Mouse (Mus musculus) hindbrain, embryonic 13.5 days (tissue): ENCODE data around the gene Patz1. TPM values are rescaled to one million over a fixed set of nuclear protein-coding genes. Genes with fewer than 3 reads are reported as not detected.

Experiments used
- ATAC-seq: fragments of 200-750 bp; cut with Nextera tagmentation; 2 replicates; pipeline ENCODE4 v1.8.0; 2017; ENCODE audit warnings: moderate TSS enrichment; ENCODE audit not compliant: low FRiP score
- H3K27ac ChIP-seq: fragments of 300-500 bp; sonication (generic); 2 replicates; pipeline ENCODE4 v1.5.1; 2015; ENCODE audit warnings: inconsistent platforms, mild to moderate bottlenecking, moderate library complexity
- H3K27me3 ChIP-seq: fragments of 300-500 bp; sonication (generic); 2 replicates; pipeline ENCODE4 v1.6.1; 2015; ENCODE audit warnings: mild to moderate bottlenecking, inconsistent platforms
- H3K36me3 ChIP-seq: fragments of 300-500 bp; sonication (generic); 2 replicates; pipeline ENCODE4 v1.6.1; 2015; ENCODE audit warnings: mild to moderate bottlenecking, inconsistent platforms
- H3K4me1 ChIP-seq: fragments of 300-500 bp; sonication (generic); replicated peaks from 2 replicates; pipeline ENCODE4 v1.6.1; 2015; ENCODE audit warnings: inconsistent platforms
- H3K4me2 ChIP-seq: fragments of 300-500 bp; sonication (generic); 2 replicates; pipeline ENCODE4 v1.6.1; 2015; ENCODE audit warnings: inconsistent platforms, mild to moderate bottlenecking, moderate library complexity
- H3K4me3 ChIP-seq: fragments of 300-500 bp; sonication (generic); 2 replicates; pipeline ENCODE4 v1.5.1; 2015; ENCODE audit warnings: mild to moderate bottlenecking, inconsistent platforms
- H3K9ac ChIP-seq: fragments of 300-500 bp; sonication (generic); 2 replicates; pipeline ENCODE4 v1.6.1; 2015; ENCODE audit warnings: mild to moderate bottlenecking, inconsistent platforms
- H3K9me3 ChIP-seq: fragments of 300-500 bp; sonication (generic); 2 replicates; pipeline ENCODE4 v1.6.1; 2016; ENCODE audit warnings: inconsistent platforms
- WGBS: fragments of 180-500 bp; shearing (Covaris S2); methylation state at CpG from one replicate; pipeline ENCODE4 v1.1.7; 2015; 5-methylcytosine and 5-hydroxymethylcytosine counted together
- polyA plus RNA-seq: library from polyadenylated mRNA; unstranded; fragments of >200 nt; fragmentation: Nextera tagmentation; extraction: Ambion mirVana; gene quantifications from 2 replicates; pipeline ENCODE4 v1.2.1, GENCODE M21; 2015

Gene Patz1
- polyA plus RNA-seq, result 69.6 TPM in 2 replicates

DNA sequence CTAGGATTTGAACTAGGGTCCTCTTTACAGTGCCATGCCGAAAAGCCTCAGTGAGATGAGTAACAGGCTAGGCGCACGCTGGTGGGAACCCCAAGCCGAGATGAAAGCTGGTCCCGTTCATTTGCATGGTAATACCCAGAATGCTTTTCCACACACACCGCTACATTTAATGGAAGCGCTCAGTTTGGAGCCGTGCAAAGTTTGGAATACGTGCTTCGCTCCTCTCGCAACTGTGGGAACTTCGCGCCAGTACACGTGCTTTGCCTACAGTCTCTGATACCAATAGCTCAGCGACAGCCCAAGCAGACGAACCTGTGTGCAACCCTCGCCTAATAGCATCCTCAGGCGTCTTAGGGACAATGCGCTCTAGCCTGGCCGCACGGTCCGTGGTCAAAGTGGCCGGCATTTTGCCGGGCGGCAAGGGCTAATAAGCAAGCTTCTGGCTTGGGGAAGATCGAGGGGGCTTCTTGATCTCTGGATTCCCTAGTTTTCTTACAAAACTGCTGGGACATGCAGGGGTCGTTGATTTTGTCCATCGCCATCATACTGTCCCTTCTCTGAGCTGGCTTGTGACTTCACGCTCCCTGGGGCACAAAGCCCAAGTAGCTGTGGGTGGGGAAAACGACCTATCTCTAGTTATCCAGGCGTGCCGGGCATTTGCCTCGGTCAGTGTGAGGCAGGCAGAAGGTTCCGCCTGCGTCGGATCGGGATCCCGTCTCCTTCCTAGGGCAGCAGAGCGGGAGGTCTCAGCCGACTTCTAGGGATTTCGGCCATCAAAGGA lies at the start of gene Patz1:
Gene Patz1 (plus strand): TSS at position 354 of the 781 bp plus-strand sequence.
- Histone ChIP-seq H3K9me3 (no peaks in the 10 kb centered on the region), H3K27me3 (no peaks in the 10 kb centered on the region), H3K4me3 (peak within 1 kb of the TSS; percentile 82), H3K36me3 (peaks cover 4% of the 10 kb centered on the region), H3K9ac (peak within 1 kb of the TSS; percentile 96), H3K4me1 (peaks cover 39% of the 10 kb centered on the region), H3K4me2 (peak within 1 kb of the TSS; percentile 100), H3K27ac (peak within 1 kb of the TSS; percentile 100)
- peak; percentile 30; the same call in 1 of the 2 replicates for ATAC-seq
- WGBS, result under 1% methylated on average over 41 of the region's 41 CpGs

DNA sequence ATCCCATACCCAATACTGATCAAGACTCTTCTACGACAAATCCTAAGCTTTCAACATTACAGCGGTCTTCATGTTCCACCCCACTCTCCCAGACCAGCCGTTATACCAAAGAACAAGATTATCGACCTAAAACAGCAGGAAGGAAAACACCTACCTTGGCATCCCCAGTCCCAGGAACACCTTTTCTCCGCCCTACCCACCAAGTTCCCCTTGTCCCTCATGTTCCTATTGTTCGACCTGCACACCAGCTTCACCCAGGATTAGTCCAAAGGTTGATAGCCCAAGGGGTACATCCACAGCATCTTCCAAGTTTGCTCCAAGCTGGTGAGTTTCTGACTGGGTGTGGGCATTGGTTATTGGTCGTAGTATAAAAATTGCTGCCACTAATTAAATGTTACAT lies 46.3 kb upstream of the Patz1 start:
- no peaks in the 10 kb centered on the region for H3K4me1 ChIP-seq
- WGBS, result 96% methylated on average over 7 of the region's 7 CpGs
- H3K9ac ChIP-seq, result no peak overlapping the region
- no peak overlapping the region for H3K27ac ChIP-seq
- H3K4me2 ChIP-seq, result no peak overlapping the region
- no peak overlapping the region for H3K4me3 ChIP-seq
- H3K9me3 ChIP-seq, result no peaks in the 10 kb centered on the region
- H3K27me3 ChIP-seq, result no peaks in the 10 kb centered on the region
- no peak for ATAC-seq
- peaks cover 87% of the 10 kb centered on the region for H3K36me3 ChIP-seq

DNA sequence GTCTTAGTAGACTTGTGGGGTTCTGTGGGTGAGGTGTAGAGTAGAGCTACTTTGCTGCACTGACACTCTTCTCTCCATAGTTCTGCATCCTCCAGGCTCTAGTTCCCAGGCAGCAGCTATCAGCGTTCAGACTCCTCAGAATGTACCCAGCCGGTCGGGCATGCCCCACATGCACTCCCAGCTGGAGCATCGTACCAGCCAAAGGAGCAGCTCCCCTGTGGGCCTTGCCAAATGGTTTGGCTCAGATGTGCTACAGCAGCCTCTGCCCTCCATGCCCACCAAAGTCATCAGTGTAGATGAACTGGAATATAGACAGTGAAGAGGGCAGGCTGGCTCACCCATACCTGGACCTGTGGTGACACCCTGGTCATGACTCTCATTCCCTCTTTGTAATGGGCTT lies 44.9 kb upstream of the Patz1 start:
- no peaks in the 10 kb centered on the region for H3K27me3 ChIP-seq
- no peaks in the 10 kb centered on the region for H3K4me1 ChIP-seq
- no peak overlapping the region for H3K27ac ChIP-seq
- H3K36me3 ChIP-seq, result peaks cover 87% of the 10 kb centered on the region
- no peak for ATAC-seq
- H3K9me3 ChIP-seq, result no peaks in the 10 kb centered on the region
- 68% methylated on average over 4 of the region's 4 CpGs for WGBS
- no peak overlapping the region for H3K9ac ChIP-seq
- H3K4me2 ChIP-seq, result no peak overlapping the region
- no peak overlapping the region for H3K4me3 ChIP-seq

DNA sequence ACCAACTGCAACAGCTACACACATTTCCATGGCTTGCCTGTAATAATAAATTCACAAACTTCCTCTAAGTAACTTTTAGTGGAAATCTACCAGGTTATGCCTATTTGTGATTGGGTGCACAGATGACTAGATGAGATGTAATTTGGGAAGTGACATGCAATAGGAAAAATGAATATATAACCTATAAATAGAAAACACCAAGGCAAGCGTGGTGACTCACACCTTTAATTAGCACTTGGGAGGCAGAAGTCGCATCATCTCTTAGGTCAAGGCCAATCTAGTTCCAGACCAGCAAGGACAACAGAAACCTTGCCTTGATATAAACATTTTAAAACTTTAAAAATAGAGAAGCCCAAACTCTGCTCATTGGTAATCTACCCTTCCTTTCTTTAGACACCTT lies 41.3 kb upstream of the Patz1 start:
- H3K4me2 ChIP-seq, result no peak overlapping the region
- no peaks in the 10 kb centered on the region for H3K27me3 ChIP-seq
- ATAC-seq, result no peak
- no peaks in the 10 kb centered on the region for H3K4me1 ChIP-seq
- peaks cover 90% of the 10 kb centered on the region for H3K36me3 ChIP-seq
- H3K9me3 ChIP-seq, result no peaks in the 10 kb centered on the region
- no peak overlapping the region for H3K4me3 ChIP-seq
- no peak overlapping the region for H3K27ac ChIP-seq
- 93% methylated on average over 2 of the region's 2 CpGs for WGBS
- no peak overlapping the region for H3K9ac ChIP-seq

DNA sequence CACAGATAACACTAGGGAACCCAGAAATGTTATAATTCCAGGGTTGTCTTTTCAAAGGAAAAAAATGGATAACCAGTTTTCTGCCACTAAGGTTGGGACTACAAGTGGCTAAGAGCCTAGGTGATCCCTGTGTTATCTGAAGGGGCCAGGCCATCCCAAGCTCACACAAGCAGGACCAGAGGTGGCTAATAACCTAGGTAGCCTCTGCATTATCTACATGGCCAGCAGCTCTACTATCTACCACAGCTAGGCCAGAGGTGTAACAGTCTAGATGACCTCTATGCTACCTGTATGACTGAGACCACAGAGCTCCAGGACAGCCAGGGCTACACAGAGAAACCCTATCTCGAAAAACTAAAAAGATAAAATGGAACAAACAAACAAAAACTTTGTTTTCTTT lies 29.1 kb upstream of the Patz1 start:
- no peak overlapping the region for H3K9ac ChIP-seq
- H3K36me3 ChIP-seq, result peaks cover 83% of the 10 kb centered on the region
- no peak overlapping the region for H3K4me2 ChIP-seq
- H3K27me3 ChIP-seq, result no peaks in the 10 kb centered on the region
- H3K9me3 ChIP-seq, result no peaks in the 10 kb centered on the region
- H3K4me1 ChIP-seq, result peaks cover 19% of the 10 kb centered on the region
- no peak overlapping the region for H3K27ac ChIP-seq
- H3K4me3 ChIP-seq, result no peak overlapping the region
- WGBS, result 97% methylated on average over 1 of the region's 1 CpGs
- no peak for ATAC-seq

DNA sequence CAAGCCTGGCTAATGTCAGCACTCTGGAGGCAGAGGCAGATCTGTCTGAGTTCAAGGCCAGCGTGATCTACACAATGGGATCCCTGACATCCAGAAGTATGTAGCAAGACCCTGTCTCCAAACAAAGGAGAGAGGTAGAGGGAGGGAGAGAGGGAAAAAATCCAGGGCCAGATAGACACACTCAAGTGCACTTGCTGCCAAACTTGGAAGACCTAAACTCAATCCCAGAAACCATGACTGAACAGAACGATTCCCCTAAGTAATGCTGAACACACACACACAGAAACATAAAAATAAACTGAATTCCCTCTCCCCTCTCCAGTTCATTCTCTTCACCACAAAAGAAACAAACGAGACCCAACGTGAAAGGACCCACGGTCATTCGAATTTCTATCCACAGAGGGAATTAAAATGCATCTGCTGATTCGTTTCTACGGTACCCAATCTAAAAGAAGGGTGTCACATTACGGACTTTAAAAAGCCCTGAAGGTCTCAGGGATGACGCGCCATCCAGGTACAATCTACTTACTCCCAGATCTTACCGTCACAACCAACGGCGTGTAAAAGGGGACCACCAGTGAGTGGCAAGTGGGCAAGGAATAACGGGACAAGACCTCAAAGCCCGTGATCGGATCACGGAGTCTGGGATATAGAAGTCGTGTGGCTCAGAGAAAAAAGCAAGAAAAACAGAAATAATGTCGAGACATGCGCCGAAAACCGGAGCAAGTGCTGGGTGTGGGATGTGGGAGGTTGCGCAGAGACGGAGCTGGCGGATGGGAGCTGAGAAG lies 23.2 kb upstream of the Patz1 start:
- Histone ChIP-seq H3K4me3 (peak overlapping the region; percentile 91), H3K27ac (peak overlapping the region; percentile 97), H3K36me3 (peaks cover 32% of the 10 kb centered on the region), H3K4me1 (peaks cover 36% of the 10 kb centered on the region), H3K27me3 (no peaks in the 10 kb centered on the region), H3K4me2 (peak overlapping the region; percentile 84), H3K9ac (peak overlapping the region; percentile 99), H3K9me3 (no peaks in the 10 kb centered on the region)
- ATAC-seq, result no peak; the same call in 1 of the 2 replicates
- under 1% methylated on average over 26 of the region's 26 CpGs for WGBS

DNA sequence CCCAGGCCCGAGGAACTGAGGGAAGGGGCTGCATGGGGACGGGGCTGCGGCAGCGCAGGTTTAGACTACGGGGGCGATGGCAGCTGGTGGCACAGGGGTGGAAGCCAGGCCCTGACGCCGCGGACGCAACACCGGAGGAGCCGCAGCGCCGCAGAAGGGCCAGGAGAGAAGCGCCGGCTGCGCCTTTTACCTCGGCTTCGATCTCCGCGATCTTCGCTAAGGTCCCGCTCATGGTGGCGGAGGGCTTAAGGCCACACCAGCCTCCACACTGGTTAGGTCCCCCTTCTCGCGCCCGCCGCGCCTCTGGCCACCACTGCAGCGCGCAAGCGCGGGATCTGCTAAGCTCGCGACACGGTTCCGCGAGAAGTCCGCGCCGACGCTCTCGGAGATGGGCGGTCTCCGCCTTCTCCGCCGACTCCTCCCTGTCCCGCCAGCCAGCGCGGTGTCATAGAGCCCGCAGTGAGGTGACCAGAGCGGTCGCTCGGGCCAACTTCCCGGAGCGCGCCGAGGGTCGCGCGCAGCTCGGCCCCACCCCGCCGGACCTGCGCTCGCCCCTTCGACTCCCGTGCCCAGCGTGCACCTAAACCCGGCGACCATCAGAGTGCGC lies 22.5 kb upstream of the Patz1 start, which contains the start of gene Drg1:
Gene Drg1 (minus strand): TSS at position 337 of the 607 bp plus-strand sequence.
- H3K27me3 ChIP-seq, result no peaks in the 10 kb centered on the region
- peak; percentile 99 for ATAC-seq
- peak within 1 kb of the TSS; percentile 91 for H3K4me3 ChIP-seq
- H3K36me3 ChIP-seq, result peaks cover 25% of the 10 kb centered on the region
- H3K4me1 ChIP-seq, result peaks cover 36% of the 10 kb centered on the region
- peak within 1 kb of the TSS; percentile 84 for H3K4me2 ChIP-seq
- peak within 1 kb of the TSS; percentile 97 for H3K27ac ChIP-seq
- WGBS, result under 1% methylated on average over 72 of the region's 72 CpGs
- no peaks in the 10 kb centered on the region for H3K9me3 ChIP-seq
- peak within 1 kb of the TSS; percentile 99 for H3K9ac ChIP-seq

DNA sequence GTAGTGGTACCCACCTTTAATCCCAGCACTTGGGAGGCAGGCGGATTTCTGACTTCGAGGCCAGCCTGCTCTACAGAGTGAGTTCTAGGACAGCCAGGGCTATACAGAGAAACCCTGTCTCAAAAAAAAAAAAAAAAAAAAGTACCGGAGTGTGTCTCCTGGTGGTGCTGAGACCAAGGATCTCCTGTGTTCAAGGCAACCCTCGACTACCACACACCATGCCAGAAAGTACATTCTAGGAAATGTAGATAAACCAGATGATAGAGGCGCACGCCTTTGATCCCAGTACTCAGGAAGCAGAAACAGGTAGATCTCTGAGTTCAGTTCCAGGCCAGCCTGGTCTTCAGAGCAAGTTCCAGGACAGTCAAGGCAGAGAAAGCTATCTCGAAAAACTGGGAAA lies 21.5 kb upstream of the Patz1 start:
- Histone ChIP-seq H3K27ac (peak overlapping the region; percentile 97; the same call in 1 of the 2 replicates), H3K4me2 (peak overlapping the region; percentile 55)
- WGBS, result 58% methylated on average over 7 of the region's 7 CpGs

DNA sequence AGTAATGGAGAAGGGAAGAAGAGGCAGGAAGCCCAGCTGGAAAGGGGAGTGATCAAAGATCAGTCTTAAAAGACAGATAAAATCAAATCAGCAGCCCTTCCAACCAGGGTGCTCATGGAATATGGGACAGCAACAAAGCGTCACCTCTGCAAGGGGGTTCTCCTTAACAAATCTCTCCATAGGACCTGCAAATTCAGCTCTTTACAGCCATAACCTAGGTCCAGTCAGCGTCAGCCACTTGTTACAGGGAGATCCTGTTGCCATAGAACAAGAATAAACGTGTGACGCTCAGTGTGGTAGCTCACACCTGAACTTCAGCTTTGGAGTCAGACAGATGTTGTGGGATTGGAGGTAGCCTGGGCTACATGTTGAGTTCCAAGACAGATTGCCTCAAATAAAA lies 19.4 kb upstream of the Patz1 start:
- H3K9ac ChIP-seq, result no peak overlapping the region
- ATAC-seq, result no peak
- H3K4me1 ChIP-seq, result peaks cover 20% of the 10 kb centered on the region
- H3K27me3 ChIP-seq, result no peaks in the 10 kb centered on the region
- H3K36me3 ChIP-seq, result no peaks in the 10 kb centered on the region
- no peak overlapping the region for H3K27ac ChIP-seq
- no peak overlapping the region for H3K4me2 ChIP-seq
- H3K4me3 ChIP-seq, result no peak overlapping the region
- no peaks in the 10 kb centered on the region for H3K9me3 ChIP-seq
- 34% methylated on average over 4 of the region's 4 CpGs for WGBS

More for the DNA sequence above, 21.5 kb upstream of the Patz1 start:
- no peaks in the 10 kb centered on the region for H3K9me3 ChIP-seq
- H3K9ac ChIP-seq, result peak overlapping the region; percentile 99
- no peaks in the 10 kb centered on the region for H3K27me3 ChIP-seq
- peaks cover 36% of the 10 kb centered on the region for H3K4me1 ChIP-seq
- ATAC-seq, result no peak; the same call in 1 of the 2 replicates
- H3K4me3 ChIP-seq, result peak overlapping the region; percentile 91
- H3K36me3 ChIP-seq, result peaks cover 15% of the 10 kb centered on the region

DNA sequence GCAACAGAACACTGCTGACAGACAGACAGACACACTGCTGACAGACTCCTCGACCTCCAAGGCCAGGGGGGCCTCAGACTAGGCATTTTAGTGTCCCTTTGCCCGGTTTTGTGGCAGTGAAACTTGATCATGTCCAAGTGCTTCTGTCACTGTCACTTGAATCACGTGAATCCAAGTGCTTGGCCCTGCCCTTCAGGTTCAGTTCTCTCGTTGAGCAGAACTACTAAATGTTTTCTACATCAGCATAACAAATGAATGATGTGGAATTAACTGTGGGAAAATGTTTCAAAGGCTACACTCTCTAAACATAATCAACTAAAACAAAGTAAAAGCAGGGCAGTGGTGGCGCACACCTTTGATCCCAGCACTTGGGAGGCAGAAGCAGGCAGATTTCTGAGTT lies 10.3 kb upstream of the Patz1 start:
- no peak overlapping the region for H3K4me2 ChIP-seq
- no peak overlapping the region for H3K9ac ChIP-seq
- no peaks in the 10 kb centered on the region for H3K4me1 ChIP-seq
- H3K36me3 ChIP-seq, result no peaks in the 10 kb centered on the region
- H3K9me3 ChIP-seq, result no peaks in the 10 kb centered on the region
- no peaks in the 10 kb centered on the region for H3K27me3 ChIP-seq
- H3K27ac ChIP-seq, result no peak overlapping the region
- no peak for ATAC-seq
- H3K4me3 ChIP-seq, result no peak overlapping the region
- 67% methylated on average over 5 of the region's 5 CpGs for WGBS

DNA sequence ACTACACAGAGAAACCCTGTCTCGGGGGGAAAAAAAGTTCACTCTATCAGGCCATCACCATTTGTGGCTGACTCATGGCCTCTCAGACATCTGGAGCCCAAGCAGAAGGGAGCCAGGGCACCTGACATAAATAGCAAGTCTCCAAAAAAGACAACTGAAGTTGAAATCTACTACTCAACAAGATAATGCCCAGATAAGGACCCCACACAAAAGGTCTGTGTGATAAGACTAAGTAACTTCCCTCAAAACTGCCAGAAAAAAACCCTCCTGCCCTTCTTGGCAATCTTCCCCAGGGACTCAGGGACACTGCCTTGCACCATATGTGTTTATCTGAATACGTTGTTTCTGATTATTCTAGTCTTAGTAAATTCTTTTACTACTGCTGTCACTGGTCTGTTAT lies 8.9 kb upstream of the Patz1 start:
- H3K36me3 ChIP-seq, result no peaks in the 10 kb centered on the region
- no peak overlapping the region for H3K4me3 ChIP-seq
- no peaks in the 10 kb centered on the region for H3K27me3 ChIP-seq
- H3K4me2 ChIP-seq, result no peak overlapping the region
- H3K9ac ChIP-seq, result no peak overlapping the region
- no peaks in the 10 kb centered on the region for H3K4me1 ChIP-seq
- ATAC-seq, result no peak
- H3K27ac ChIP-seq, result no peak overlapping the region
- no peaks in the 10 kb centered on the region for H3K9me3 ChIP-seq
- 83% methylated on average over 2 of the region's 2 CpGs for WGBS

DNA sequence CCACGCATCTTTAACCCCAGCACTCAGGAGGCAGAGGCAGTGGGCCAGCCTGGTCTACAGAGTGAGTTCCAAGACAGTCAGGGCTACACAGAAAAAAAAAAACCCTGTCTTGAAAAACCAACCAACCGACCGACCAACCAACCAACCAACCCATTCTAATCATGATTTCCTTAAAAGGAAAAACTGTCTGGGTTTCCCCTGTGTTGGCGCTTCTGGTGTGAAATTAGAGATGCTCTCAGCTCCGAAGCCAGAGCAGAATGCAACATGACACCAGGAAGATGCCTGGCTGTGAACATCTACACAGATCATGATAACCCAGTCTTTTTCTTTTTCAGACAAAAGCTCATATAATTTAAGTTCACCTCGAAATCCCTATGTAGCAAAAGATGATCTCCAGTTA lies 5.8 kb upstream of the Patz1 start:
- Histone ChIP-seq H3K27me3 (no peaks in the 10 kb centered on the region), H3K36me3 (no peaks in the 10 kb centered on the region), H3K4me2 (no peak overlapping the region), H3K9me3 (no peaks in the 10 kb centered on the region), H3K9ac (no peak overlapping the region), H3K27ac (no peak overlapping the region), H3K4me3 (no peak overlapping the region), H3K4me1 (peaks cover 12% of the 10 kb centered on the region)
- 87% methylated on average over 6 of the region's 6 CpGs for WGBS
- no peak for ATAC-seq
